Mouse (Mus musculus): ENCODE data around the gene Hmgb4.

DNA sequence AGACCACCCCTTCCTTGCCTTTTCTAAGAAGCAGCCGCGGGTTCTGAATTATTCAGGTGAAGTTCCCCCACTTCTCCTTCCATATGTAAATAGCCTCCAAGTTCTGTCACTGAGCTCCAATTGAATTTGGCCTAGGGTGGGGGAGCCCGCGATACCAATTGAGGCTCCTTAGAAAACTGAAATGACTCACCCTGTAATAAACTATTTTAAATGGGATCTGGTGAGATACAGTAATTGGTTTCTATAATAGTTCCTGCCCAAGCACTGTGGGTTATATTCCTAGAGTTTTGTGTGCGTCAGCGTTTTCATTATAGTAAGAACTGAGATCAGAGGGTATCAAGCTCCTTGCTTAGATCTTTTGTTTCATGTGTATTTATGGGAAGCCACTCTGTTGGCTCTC, 14.8 kb upstream of the Hmgb4 start:
- no peak for TF ChIP-seq CTCF (IDR thresholded peaks at IDR 0.05; ENCODE audit: low read depth, low read length)
- TF ChIP-seq POLR2A (IDR thresholded peaks at IDR 0.05; ENCODE audit: borderline replicate concordance, low read depth, low read length): no peak
